Mouse (Mus musculus) fat pad, adult 2 months (tissue): ENCODE data around the gene Disp1.

Source experiments
- DNase-seq: peaks from one replicate; pipeline ENCODE4 v3.0.0-alpha.2; 2011; ENCODE audit warnings: low read depth, low spot score; ENCODE audit errors: extremely low read depth

The Disp1 gene

DNA sequence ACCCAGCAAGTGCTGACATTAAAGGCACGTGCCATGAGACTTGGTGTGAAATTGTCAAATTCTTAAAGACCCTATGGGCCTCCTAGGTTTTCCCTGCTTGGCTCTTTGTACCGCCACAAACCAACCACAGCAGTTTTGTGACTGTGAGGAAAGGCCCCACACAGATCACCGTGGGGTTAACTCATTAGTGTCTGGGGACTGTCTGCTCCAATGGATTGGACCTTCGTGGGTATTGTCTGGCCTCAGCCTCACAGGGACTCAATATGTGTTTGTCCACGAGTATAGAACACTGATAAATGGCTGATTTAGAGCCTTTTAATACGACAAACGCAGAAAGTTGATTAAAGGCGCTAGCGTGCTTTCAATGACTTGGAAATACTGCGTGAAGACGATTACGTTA, 175.2 kb downstream of the Disp1 start:
- DNase-seq: no peak

DNA sequence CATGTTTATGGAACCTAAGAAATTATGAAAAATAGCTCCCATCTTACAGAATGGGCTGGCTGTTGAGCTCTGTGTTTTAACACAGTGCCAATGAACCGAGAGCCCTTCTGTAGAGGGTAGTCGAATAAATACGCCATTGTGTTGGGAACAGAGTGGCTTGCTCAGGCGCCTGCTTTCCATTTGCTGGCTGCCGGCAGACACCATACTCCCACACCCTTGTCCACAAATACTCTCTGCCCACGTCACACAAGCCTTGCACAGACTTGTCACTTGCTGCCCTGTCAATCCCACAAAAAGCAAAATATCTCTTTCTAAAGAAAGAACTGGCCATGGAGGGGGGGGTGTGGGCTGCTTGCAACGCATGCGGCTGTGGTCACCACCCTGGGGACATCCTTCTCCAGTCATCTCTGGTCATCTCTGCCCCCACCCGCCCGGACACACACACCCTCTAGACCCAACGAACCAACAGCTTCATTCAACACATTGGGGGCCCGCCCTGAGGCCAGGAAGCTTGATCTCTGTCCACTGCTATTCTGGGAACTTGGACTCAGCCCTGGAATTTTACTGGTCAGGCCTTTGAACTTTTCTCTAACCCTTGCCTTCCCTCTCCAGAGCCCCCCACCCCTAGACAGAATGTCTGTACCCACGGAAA, 178.0 kb downstream of the Disp1 start:
- DNase-seq: no peak

DNA sequence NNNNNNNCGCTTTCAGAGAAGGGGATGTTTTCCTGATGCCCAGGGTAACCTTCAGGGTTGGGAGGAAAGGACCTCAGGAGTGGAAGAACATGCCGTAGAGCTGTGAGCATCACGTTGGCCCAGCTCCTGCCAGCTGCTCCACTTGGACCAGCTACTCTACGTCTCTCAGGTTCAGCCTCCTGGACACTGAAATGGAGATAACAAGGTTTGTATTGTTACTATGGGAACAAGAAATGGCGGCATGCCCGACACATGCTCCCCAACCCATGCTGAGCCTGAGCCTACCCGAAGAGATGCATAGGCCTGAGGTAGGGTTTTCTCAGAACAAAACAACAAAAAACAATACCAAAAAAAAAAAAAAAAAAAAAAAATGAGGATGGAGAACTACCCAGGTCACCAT, 179.6 kb downstream of the Disp1 start:
- no peak for DNase-seq

DNA sequence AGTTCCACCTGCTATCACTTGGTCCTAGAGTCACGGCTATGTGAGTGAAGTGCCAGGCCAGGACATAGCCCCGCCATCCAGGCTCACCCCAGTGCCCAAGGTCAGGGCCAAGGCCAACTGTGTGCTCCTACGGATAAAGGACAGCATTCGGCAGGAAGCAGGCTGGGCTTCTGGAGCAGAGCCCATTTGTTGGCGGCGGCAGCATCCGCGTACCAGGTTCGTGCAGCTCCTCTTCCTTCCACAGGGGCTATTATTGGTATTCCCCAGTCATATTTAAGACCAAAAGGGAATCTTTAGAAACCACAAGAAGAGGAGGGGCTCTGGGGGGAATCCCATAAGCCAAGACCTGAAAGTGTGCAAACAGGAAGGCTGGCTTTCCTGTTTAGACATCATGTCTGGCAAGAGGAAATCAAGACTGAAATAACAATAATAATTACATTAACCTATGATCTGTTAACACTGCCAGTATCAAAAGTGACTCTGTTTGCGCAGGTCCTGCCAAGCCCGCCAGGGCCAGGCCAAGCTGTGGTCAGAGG, 180.4 kb downstream of the Disp1 start:
- no peak for DNase-seq

DNA sequence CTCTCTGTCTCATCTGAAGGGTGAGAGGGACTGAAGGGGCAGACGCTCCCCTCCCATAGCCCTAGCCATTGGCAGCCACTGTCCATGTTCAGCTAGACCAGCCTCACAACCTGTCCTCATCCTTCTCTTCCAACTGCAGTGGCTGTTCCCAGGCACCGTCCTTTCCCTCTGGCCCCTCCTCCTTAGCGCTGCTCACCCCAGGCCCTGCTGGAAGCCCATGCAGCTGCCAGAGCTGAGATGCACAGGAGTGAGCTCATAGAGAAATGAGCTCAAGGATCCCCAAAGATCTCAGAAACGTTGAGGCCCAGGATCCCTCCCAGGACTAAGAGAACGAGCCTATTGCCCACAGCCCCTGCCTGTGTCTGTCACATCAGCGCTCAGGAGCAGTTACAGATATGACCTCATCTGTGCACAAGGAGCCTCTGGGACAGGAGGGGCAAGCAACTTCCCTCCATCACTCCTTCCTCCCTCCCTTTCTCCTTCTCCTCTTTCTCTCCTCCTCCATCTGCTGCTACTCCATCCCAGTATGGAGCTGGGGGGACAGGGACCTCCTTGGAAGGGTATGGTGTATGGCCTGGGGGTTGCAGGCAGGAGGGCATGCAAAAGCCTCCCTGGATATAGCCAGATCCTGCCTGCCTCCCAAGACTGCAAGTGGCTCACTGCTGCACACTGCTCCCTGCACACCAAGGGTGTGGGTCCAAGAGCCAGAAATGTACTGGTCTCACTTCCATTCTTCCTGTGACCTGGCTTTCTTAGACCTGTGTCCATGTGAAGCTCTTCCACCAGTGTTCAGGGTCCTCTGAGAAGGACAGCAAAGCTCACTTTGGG, 181.2 kb downstream of the Disp1 start:
- no peak for DNase-seq

DNA sequence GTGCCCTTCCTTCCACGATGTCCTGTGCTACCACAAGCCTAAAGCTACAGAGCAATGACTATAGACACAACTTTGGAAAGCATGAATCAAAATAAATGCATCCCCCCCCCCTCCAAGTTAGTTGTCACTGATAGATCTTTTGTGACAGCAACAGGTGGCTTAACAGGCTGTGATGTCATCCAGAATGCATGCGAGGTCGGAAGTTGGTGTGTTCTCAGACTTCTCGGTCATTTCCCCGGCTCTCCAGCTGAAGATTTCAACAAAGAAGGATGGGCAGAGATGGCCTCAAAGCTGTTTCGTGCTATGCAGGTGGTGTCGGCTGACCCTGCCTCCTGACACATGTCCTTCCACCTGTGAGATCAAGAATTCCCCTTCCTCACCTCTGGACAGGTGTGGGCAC, 181.9 kb downstream of the Disp1 start:
- DNase-seq: no peak
